Mouse (Mus musculus): ENCODE data around the gene Cdk9. TPM values are rescaled to one million over a fixed set of nuclear protein-coding genes. Genes with fewer than 3 reads are reported as not detected.

The Cdk9 gene
- polyA plus RNA-seq (2014; fragmentation: Illumina TruSeq; extraction: RNeasy Lipid Tissue Mini Kit (QIAGEN cat#74804); ENCODE audit: low replicate concordance) = 31.9 TPM

GRCm38 (mm10) chr2:32712934-32713817 lies at the start of gene Cdk9:
TSS of gene Cdk9 (minus strand) at chr2:32713076.

DNA sequence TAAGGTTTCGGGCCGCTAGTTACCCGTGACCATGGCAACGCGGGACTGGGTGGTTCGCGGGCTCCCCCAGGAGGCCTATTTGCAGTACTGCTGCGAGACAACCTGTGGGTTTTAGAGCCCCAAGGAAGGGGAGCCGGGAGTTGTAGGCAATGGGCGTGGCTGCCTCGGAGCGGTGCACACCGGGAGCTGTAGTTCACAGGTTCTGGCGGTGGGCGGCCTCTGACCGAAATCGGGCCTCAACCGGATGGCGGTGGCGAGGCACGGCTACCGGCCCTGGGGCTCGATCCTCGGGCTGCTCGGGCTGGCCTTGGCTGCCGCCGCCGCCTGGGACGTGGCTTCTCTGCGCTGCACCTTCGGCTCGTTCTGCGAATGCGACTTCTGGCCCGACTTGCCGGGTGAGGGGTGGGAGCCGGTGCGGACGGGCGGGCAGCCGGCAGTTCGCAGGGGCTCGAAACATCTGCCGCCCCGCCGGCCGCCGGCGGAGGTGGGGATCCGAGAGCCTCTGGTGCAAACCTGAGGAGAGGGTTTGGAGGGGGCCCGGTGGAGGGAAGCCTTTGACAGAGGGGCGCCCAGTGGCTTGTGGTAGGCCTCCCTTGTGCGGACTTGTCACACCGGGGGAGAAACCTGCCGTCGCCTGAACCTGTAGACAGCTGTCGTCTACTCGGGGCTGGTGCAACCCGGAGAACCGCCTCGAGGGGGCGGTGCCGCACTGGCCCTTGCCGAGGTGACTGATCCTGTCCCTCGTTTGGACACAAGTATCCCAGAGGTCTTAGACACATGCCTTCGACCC lies 44.4 kb upstream of the Cdk9 start, which contains the start of gene Tor2a:
Tor2a (plus strand) TSS at position 179 of the 790 bp plus-strand sequence.

GRCm38 (mm10) chr2:32740916-32741272 lies 28.0 kb upstream of the Cdk9 start, which contains the start of gene 6330409D20Rik:
TSS of gene 6330409D20Rik (minus strand) at chr2:32741016.

GRCm38 (mm10) chr2:32720681-32721229 lies 7.9 kb upstream of the Cdk9 start, which contains the start of gene Sh2d3c:
TSS of gene Sh2d3c (plus strand) at chr2:32721055.

DNA sequence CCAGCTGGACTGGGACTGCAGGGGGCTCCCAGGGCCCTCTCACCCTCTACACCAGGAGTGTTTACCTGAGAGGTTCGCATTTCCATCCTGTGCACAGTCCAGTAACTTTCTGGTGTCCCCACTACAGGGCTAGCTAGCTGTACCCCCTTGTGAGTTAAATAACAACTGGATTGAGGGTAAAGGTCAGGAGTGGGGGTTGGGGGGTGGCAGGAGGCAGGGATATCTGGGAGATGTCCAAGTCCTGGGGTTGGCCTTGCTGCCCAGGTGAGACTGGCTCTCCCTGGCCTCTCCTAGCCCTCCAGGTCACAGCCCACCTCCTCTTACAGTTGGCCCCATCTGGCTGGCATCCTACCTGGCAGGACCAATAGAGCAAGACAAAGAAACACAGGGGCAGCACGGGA lies 8.9 kb downstream of the Cdk9 start, which contains the start of gene Fpgs:
Fpgs (minus strand) TSS at position 125 of the 401 bp plus-strand sequence.

Other genes starting within 250 kb of the Cdk9 start
- gene Fam102a, start 177.7 kb downstream of the Cdk9 start, polyA plus RNA-seq (2014; fragmentation: Illumina TruSeq; extraction: RNeasy Lipid Tissue Mini Kit (QIAGEN cat#74804); ENCODE audit: low replicate concordance) = 15.2 TPM
- 2.4 TPM for gene Dpm2, start 142.2 kb downstream of the Cdk9 start, polyA plus RNA-seq (2014; fragmentation: Illumina TruSeq; extraction: RNeasy Lipid Tissue Mini Kit (QIAGEN cat#74804); ENCODE audit: low replicate concordance)
- not detected for gene Pip5kl1, start 138.3 kb downstream of the Cdk9 start, polyA plus RNA-seq (2014; fragmentation: Illumina TruSeq; extraction: RNeasy Lipid Tissue Mini Kit (QIAGEN cat#74804); ENCODE audit: low replicate concordance)
- not detected for gene 9430097D07Rik, start 137.4 kb downstream of the Cdk9 start, polyA plus RNA-seq (2014; fragmentation: Illumina TruSeq; extraction: RNeasy Lipid Tissue Mini Kit (QIAGEN cat#74804); ENCODE audit: low replicate concordance)
- gene St6galnac4, start 126.0 kb downstream of the Cdk9 start, polyA plus RNA-seq (2014; fragmentation: Illumina TruSeq; extraction: RNeasy Lipid Tissue Mini Kit (QIAGEN cat#74804); ENCODE audit: low replicate concordance) = 0.59 TPM
- gene St6galnac6, start 113.4 kb downstream of the Cdk9 start, polyA plus RNA-seq (2014; fragmentation: Illumina TruSeq; extraction: RNeasy Lipid Tissue Mini Kit (QIAGEN cat#74804); ENCODE audit: low replicate concordance) = 0.30 TPM
- gene Ak1, start 91.3 kb downstream of the Cdk9 start, polyA plus RNA-seq (2014; fragmentation: Illumina TruSeq; extraction: RNeasy Lipid Tissue Mini Kit (QIAGEN cat#74804); ENCODE audit: low replicate concordance) = 0.33 TPM
- 0.11 TPM for gene Eng, start 66.5 kb downstream of the Cdk9 start, polyA plus RNA-seq (2014; fragmentation: Illumina TruSeq; extraction: RNeasy Lipid Tissue Mini Kit (QIAGEN cat#74804); ENCODE audit: low replicate concordance)
- gene Fpgs, start 8.9 kb downstream of the Cdk9 start, polyA plus RNA-seq (2014; fragmentation: Illumina TruSeq; extraction: RNeasy Lipid Tissue Mini Kit (QIAGEN cat#74804); ENCODE audit: low replicate concordance) = not detected
- gene Sh2d3c, start 8.0 kb upstream of the Cdk9 start, polyA plus RNA-seq (2014; fragmentation: Illumina TruSeq; extraction: RNeasy Lipid Tissue Mini Kit (QIAGEN cat#74804); ENCODE audit: low replicate concordance) = 0.19 TPM
- not detected for gene 6330409D20Rik, start 27.9 kb upstream of the Cdk9 start, polyA plus RNA-seq (2014; fragmentation: Illumina TruSeq; extraction: RNeasy Lipid Tissue Mini Kit (QIAGEN cat#74804); ENCODE audit: low replicate concordance)
- 1.3 TPM for gene Tor2a, start 44.2 kb upstream of the Cdk9 start, polyA plus RNA-seq (2014; fragmentation: Illumina TruSeq; extraction: RNeasy Lipid Tissue Mini Kit (QIAGEN cat#74804); ENCODE audit: low replicate concordance)
- 0.41 TPM for gene Ttc16, start 62.6 kb upstream of the Cdk9 start, polyA plus RNA-seq (2014; fragmentation: Illumina TruSeq; extraction: RNeasy Lipid Tissue Mini Kit (QIAGEN cat#74804); ENCODE audit: low replicate concordance)
- 0.82 TPM for gene Ptrh1, start 62.7 kb upstream of the Cdk9 start, polyA plus RNA-seq (2014; fragmentation: Illumina TruSeq; extraction: RNeasy Lipid Tissue Mini Kit (QIAGEN cat#74804); ENCODE audit: low replicate concordance)
- gene Cfap157, start 71.4 kb upstream of the Cdk9 start, polyA plus RNA-seq (2014; fragmentation: Illumina TruSeq; extraction: RNeasy Lipid Tissue Mini Kit (QIAGEN cat#74804); ENCODE audit: low replicate concordance) = not detected
- gene Stxbp1, start 134.2 kb upstream of the Cdk9 start, polyA plus RNA-seq (2014; fragmentation: Illumina TruSeq; extraction: RNeasy Lipid Tissue Mini Kit (QIAGEN cat#74804); ENCODE audit: low replicate concordance) = 2.4 TPM
- 0.15 TPM for gene Fam129b, start 163.0 kb upstream of the Cdk9 start, polyA plus RNA-seq (2014; fragmentation: Illumina TruSeq; extraction: RNeasy Lipid Tissue Mini Kit (QIAGEN cat#74804); ENCODE audit: low replicate concordance)
- gene Rpl12, start 248.5 kb upstream of the Cdk9 start, polyA plus RNA-seq (2014; fragmentation: Illumina TruSeq; extraction: RNeasy Lipid Tissue Mini Kit (QIAGEN cat#74804); ENCODE audit: low replicate concordance) = 102 TPM
- gene Lrsam1, start 248.5 kb upstream of the Cdk9 start, polyA plus RNA-seq (2014; fragmentation: Illumina TruSeq; extraction: RNeasy Lipid Tissue Mini Kit (QIAGEN cat#74804); ENCODE audit: low replicate concordance) = 2.8 TPM